Mouse (Mus musculus) embryonic fibroblast, embryonic 13.5 days (primary cell): ENCODE measurements around the gene Cnfn. TPM values are rescaled to one million over a fixed set of nuclear protein-coding genes. Genes with fewer than 3 reads are reported as not detected.
A peak's percentile ranks its signal among the peaks of the same experiment; 100 is the strongest.

Experiments used
- H3K27ac ChIP-seq: 2 replicates; pipeline ENCODE4 v1.5.1; 2012; ENCODE audit warnings: low read length, control low read depth, inconsistent platforms; ENCODE audit not compliant: insufficient read depth
- H3K4me1 ChIP-seq: 2 replicates; pipeline ENCODE4 v1.6.1; 2011; ENCODE audit warnings: low read length; ENCODE audit not compliant: control insufficient read depth, insufficient read depth
- H3K4me3 ChIP-seq: 2 replicates; pipeline ENCODE4 v1.5.1; 2011; ENCODE audit warnings: mild to moderate bottlenecking, control low read depth, low read length; ENCODE audit not compliant: insufficient read depth
- CTCF ChIP-seq: IDR thresholded peaks from 2 replicates; pipeline ENCODE4 v1.5.1; 2011; ENCODE audit warnings: mild to moderate bottlenecking, control low read depth, low read length, moderate library complexity, borderline replicate concordance; ENCODE audit not compliant: insufficient read depth
- POLR2A ChIP-seq: IDR thresholded peaks from 2 replicates; pipeline ENCODE4 v1.6.1; 2011; ENCODE audit warnings: low read depth, mild to moderate bottlenecking, control low read depth, low read length, moderate library complexity
- polyA plus RNA-seq: library from polyadenylated mRNA; stranded (reverse); fragments of >200 nt; gene quantifications from 2 replicates; pipeline ENCODE4 v1.2.4, GENCODE M21; 2011; ENCODE audit warnings: low read depth; ENCODE audit not compliant: missing spikeins, insufficient read length

The Cnfn gene
- not detected in 2 replicates for polyA plus RNA-seq

DNA sequence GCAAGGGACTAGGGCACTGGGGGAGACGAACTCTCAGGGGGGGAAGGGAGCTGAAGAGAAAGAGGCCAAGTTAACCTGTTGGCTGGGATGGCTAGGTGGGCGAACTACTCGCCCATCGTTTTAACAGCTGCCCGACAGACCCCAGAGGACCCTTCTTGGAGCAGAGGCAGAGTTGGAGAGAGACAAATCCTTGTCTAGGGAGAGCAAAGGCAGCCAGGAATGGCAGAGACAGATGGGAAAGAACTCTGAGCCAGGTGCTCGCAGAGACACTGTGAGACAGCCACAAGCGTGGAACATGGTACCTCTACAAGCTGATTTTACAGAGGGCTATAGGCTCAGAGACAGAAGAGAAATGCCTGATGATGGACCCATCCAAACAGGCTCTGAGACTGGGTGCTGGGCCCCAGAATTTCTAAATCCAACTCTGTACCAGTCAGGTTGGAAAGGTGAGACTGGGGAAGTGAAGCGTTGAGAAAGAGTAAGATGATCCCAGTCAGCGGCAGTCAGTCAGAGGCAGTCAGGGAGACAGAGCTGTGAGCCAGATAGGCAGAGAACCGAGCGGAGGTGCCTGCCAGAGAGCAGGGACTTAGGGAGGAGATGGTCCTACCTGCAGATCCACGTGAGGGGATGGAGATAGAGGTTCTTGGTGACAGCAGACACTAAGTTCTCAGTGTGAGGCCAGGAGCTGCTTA is at the start of gene Cnfn:
Cnfn (minus strand) TSS at position 667 of the 692 bp plus-strand sequence.
- Histone ChIP-seq H3K27ac (no peak within 1 kb of the TSS), H3K4me3 (no peak within 1 kb of the TSS), H3K4me1 (no peaks in the 10 kb centered on the region)
- TF ChIP-seq POLR2A, result no peak
- TF ChIP-seq CTCF, result no peak

DNA sequence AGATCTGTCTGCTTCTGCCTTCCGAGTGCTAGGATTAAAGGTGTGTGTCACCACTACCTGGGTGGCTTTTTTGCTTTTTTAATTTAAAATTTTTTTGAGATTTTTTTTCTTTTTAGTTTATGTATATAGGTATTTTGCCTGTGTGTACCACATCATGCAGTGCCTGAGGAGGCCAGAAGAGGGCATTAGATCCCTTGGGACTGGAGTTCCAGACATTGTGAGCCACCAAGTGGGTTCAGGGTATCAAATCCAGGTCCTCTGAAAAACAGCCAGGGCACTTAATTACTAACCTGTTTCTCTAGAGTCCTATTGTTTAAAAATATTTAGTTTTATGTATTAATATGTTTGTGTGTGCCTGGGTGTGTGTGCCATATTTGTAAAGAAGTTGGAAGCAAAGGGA is 48.1 kb upstream of the Cnfn start:
- no peaks in the 10 kb centered on the region for H3K4me1 ChIP-seq
- H3K4me3 ChIP-seq, result no peak overlapping the region
- TF ChIP-seq CTCF, result peak; percentile 17; the same call in 1 of the 2 replicates
- no peak for TF ChIP-seq POLR2A
- no peak overlapping the region for H3K27ac ChIP-seq

DNA sequence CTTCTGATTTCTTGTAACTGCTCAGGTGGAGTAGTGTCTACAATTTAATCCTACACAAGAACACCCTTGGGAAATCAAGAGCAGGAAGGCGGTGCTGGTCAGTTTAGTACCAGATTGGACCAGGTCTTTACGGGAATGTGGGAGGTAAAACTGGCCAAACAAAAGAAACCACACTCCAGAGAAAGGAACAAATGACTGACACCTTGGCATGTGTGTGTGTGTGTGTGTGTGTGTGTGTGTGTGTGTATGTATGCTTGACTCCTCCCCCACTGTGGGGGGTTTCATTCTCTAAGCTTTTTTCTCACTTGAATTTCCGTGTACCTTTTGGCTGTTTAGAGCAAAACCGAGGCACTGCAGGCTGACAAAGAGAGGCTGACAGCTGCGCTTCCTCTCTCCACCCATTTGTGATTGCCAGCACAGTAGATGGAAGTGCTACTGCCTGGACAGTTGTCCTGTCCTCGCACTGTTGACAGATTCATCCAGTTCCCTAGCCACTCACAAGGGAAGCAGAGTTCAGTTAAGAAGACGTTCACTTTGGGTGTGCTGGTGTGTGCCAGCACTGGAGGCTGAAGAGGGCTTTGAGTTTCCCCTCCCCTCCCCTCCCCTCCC is 43.4 kb upstream of the Cnfn start, which contains the start of gene Cxcl17:
Cxcl17 (minus strand) TSS at position 54 of the 609 bp plus-strand sequence.
- H3K4me3 ChIP-seq, result no peak within 1 kb of the TSS
- H3K4me1 ChIP-seq, result peaks cover 6% of the 10 kb centered on the region
- no peak for TF ChIP-seq CTCF
- TF ChIP-seq POLR2A, result no peak
- no peak within 1 kb of the TSS for H3K27ac ChIP-seq

DNA sequence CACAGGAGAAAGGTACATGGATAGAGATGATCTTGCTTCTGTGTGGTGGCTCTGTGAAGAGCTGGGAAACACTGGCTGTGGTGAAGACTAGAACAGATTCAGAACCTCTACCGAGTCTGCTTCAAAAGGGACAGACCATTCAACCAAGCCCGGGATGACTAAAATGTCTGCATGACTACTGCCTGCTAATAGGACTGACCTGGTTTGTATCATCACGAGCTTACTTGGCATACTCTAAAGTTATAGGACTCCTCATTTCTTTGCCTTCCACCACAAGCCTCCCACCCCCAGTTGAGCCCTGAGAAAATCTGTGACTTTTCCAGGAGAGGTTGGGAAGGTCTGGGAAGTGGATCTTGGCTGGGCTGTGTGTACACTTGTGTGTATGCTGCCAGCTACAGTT is 42.3 kb upstream of the Cnfn start:
- peaks cover 6% of the 10 kb centered on the region for H3K4me1 ChIP-seq
- no peak for TF ChIP-seq POLR2A
- TF ChIP-seq CTCF, result no peak
- H3K4me3 ChIP-seq, result no peak overlapping the region
- no peak overlapping the region for H3K27ac ChIP-seq

DNA sequence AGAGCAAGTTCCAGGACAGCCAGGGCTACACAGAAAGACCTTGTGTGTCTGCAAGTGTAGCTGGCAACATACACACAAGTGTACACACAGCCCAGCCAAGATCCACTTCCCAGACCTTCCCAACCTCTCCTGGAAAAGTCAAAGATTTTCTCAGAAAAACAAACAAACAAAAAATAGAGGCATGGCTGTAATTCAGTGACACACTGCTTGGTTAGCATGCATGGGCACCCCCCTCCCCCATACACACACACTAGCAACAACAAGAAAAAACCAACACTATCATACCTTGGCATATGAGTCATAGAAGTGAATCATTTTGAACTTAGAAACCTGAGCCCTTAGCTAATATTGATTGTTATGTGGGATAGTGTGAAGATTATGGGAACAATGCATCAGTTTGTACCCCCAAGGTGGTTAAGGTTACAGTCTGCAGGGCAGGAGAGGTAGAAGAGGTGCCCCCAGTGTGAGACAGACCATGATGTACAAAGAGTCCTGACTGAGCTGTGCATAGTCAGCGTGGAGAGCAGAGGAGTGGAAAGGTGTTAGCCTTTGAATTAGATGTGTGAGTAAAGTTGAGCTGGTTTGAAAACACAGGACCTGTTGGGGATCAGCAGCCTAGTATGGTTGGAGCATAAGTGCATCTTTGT is 41.6 kb upstream of the Cnfn start:
- Histone ChIP-seq H3K27ac (no peak overlapping the region), H3K4me1 (peaks cover 6% of the 10 kb centered on the region), H3K4me3 (no peak overlapping the region)
- TF ChIP-seq POLR2A (no peak), CTCF (no peak)

DNA sequence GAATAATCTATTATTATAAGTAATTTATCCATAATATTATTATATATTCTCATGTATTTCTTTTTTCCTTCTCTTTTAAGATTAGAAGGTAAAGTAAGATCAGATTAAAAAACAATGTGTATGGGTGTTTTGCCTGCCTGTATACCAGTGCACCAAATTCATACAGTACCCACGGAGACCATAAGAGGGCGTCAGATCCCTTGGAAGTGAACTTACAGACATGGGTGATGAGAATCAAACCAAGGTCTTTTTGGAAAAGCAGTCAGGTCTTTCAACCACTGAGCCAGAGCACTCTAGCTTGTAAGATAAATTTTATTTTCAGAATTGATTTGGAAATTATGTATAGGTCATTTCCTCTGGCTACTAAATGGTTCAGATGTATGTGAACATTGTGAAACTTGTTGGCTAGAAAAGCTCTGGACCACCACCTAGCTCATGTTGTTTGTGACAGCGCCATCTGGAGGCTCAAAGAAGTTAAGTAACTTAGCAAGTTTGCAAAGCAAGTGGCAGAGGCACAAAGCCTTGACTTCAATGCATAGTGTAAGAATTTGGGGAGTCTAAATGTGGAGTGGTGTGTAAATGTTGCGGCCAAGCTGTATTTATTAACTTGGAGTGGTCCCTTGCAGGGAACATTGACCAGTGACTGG is 39.7 kb upstream of the Cnfn start:
- no peak overlapping the region for H3K4me3 ChIP-seq
- no peak overlapping the region for H3K27ac ChIP-seq
- H3K4me1 ChIP-seq, result peaks cover 6% of the 10 kb centered on the region
- TF ChIP-seq CTCF (no peak), POLR2A (no peak)

DNA sequence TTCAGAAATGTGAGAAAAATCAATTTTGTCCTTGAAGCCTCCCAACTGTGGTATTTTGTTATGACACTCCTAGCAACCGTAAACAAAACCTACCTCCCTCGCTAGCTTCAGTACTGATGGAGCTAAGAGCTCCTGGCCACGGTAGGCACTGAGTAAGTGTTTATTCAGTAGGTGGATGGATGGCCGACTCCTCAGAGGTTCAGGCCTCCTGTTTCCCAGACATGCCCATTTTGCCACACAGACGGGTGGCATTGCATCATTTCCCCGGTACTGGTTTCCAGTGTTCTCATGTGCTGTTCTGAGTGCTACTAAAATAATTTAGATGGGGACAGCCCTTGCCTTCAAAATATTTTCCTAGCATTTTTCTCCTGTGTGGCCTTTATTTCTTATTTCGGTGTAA is 36.9 kb upstream of the Cnfn start:
- Histone ChIP-seq H3K4me3 (no peak overlapping the region), H3K4me1 (peaks cover 3% of the 10 kb centered on the region), H3K27ac (no peak overlapping the region)
- TF ChIP-seq POLR2A (no peak), CTCF (no peak)

DNA sequence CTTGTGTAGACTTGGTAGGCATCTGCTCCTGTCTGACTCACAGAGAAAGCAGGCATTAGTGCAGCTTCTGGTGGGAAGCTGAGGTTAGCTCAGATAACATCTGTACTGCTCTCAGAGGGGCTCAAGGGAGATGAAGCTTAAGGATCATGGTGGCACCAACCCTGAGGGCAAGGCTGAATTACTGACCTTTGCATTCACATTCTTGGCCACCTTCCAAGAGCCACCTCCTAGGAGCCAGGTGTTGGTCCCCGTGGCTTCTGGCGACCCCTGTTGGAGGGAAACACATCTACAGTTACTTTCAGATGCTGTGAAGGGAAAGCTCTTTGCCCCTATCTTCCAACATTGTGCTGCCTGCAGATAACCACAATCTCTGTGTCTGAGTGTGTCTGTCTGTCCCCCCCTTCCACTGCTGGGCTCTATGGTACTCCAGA is 33.2 kb upstream of the Cnfn start:
- Histone ChIP-seq H3K4me1 (no peaks in the 10 kb centered on the region), H3K4me3 (no peak overlapping the region), H3K27ac (no peak overlapping the region)
- TF ChIP-seq POLR2A (no peak), CTCF (peak; percentile 12; the same call in 1 of the 2 replicates)

DNA sequence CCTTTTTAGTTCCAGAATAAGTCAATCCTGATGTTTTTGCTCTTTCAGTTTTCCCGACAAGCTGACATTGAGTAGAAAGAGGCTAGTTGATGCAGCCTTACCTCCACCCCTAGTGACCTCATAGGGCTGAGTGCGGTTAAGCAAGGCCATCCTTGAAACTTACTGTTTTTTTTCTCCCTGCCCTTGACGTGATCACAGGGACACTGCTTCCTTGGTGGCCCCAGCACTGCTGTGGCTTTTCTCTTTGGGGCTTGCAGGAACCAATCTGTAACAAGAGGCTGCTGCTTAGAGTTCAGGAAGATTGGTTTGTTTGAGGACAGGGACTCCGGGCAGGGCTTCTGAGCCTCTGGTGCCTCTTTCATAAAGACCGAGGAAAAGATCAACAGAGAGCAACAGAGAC is 32.5 kb upstream of the Cnfn start:
- H3K27ac ChIP-seq, result no peak overlapping the region
- TF ChIP-seq POLR2A, result no peak
- TF ChIP-seq CTCF, result no peak

More for the DNA sequence above, 32.5 kb upstream of the Cnfn start:
- H3K4me1 ChIP-seq, result no peaks in the 10 kb centered on the region
- H3K4me3 ChIP-seq, result no peak overlapping the region
